Mouse (Mus musculus): ENCODE measurements around the gene Uqcrh.

Gene Uqcrh

DNA sequence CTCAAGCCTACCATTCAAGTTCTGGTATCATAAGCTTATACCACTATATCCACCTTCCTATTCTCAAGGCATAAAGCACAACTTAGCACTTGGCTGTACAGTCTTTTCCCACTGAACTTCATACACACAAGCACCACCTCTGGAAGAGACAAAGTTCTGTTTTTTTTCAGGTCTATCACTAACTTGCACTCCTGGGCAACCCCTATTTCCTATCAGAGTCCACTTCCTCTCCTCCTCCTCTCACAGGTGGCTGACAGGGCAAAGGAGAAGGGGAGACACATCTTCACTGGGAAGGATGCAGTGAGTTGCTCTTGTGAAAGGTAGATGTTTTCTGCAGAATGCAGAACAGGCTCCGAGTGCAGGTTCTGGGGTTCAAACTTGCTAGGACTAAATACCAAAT is 27.2 kb downstream of the Uqcrh start:
- Histone ChIP-seq H3K4me3 (replicated peaks; ENCODE audit: low read length) (no peak overlapping the region), H3K36me3 (ENCODE audit: insufficient read depth, low read length) (peaks cover 72% of the 10 kb centered on the region), H3K4me1 (replicated peaks; ENCODE audit: low read depth, low read length) (peaks cover 16% of the 10 kb centered on the region), H3K27me3 (ENCODE audit: insufficient read depth, low read length) (no peaks in the 10 kb centered on the region), H3K9me3 (ENCODE audit: low read length) (no peaks in the 10 kb centered on the region)
- no peak for TF ChIP-seq POU5F1 (IDR thresholded peaks at IDR 0.05; ENCODE audit: borderline replicate concordance, low read length)

DNA sequence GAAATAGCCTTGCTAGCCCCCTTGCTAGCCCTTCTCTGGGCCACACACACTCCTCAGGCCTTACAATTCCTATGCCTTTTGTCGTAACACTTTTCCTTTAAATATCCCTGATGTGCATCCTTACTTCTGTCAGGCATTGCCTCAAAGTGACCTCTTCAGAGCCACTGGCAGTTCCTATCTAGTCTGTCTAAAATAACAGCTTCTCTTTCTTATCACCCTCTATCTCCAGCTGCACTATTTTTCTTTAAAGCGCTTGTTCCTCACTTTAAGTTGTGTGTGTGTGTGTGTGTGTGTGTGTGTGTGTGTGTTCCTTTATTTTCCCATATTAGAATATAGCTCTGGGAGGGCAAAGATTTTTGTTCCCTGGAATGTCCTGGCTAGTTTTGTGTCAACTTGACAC is 28.3 kb downstream of the Uqcrh start:
- no peak overlapping the region for H3K4me3 ChIP-seq (replicated peaks; ENCODE audit: low read length)
- H3K9me3 ChIP-seq (ENCODE audit: low read length): no peaks in the 10 kb centered on the region
- H3K36me3 ChIP-seq (ENCODE audit: insufficient read depth, low read length): peaks cover 77% of the 10 kb centered on the region
- H3K4me1 ChIP-seq (replicated peaks; ENCODE audit: low read depth, low read length): peaks cover 5% of the 10 kb centered on the region
- TF ChIP-seq NANOG (IDR thresholded peaks at IDR 0.05; ENCODE audit: borderline replicate concordance, low read length) (no peak), CTCF (conservative IDR thresholded peaks at IDR 0.05; ENCODE audit: low read length) (no peak), POU5F1 (IDR thresholded peaks at IDR 0.05; ENCODE audit: borderline replicate concordance, low read length) (no peak)
- no peaks in the 10 kb centered on the region for H3K27me3 ChIP-seq (ENCODE audit: insufficient read depth, low read length)

DNA sequence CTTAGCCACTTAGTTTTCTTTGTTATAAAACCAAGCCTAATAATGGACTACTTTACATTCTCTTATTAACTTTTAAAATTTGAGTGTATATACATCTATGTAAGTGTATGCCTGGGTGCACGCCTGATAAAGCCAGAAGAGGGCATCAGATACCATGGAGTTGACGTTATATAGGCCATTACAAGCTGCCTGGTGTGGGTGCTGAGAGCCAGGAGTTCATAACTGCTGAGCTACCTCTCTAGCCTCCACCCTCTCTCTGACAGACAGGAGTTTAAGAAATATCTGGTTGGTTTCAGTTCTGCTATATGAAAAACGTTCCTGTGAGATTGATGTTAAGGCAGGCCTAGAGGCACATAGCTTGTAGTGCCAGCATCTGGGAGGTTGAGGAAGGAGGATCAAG is 32.7 kb downstream of the Uqcrh start:
- Histone ChIP-seq H3K9me3 (ENCODE audit: low read length) (no peaks in the 10 kb centered on the region), H3K36me3 (ENCODE audit: insufficient read depth, low read length) (peaks cover 64% of the 10 kb centered on the region)
- no peak for TF ChIP-seq NANOG (IDR thresholded peaks at IDR 0.05; ENCODE audit: borderline replicate concordance, low read length)

DNA sequence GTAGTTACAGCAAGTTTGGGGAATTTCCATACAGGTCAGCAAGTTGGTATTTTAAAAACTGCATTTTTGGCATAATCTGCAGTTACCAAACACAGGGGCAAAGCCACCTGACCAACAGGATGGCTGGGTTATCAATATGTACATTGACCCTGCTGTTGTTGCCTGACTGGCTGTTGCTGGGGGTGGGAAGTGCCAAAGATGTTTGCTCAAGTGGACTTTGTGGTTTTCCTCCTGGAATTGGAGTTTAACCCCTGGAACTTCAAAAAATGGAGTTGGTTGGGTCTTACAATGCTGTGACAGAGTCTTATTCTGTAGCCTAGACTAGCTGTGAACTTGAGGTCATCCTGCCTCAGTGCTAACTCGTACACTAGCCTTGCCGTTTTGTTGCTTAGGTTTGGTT is 34.4 kb downstream of the Uqcrh start:
- TF ChIP-seq CTCF (conservative IDR thresholded peaks at IDR 0.05; ENCODE audit: low read length): no peak
- TF ChIP-seq NANOG (IDR thresholded peaks at IDR 0.05; ENCODE audit: borderline replicate concordance, low read length): no peak
- Histone ChIP-seq H3K9me3 (ENCODE audit: low read length) (no peaks in the 10 kb centered on the region), H3K36me3 (ENCODE audit: insufficient read depth, low read length) (peaks cover 61% of the 10 kb centered on the region), H3K4me1 (replicated peaks; ENCODE audit: low read depth, low read length) (0 out of 2 replicates have a peak, but pooled peaks cover 3% of the 10 kb centered on the region), H3K4me3 (replicated peaks; ENCODE audit: low read length) (no peak overlapping the region), H3K27me3 (ENCODE audit: insufficient read depth, low read length) (no peaks in the 10 kb centered on the region)

More for the DNA sequence above, 32.7 kb downstream of the Uqcrh start:
- Histone ChIP-seq H3K4me1 (replicated peaks; ENCODE audit: low read depth, low read length) (no peaks in the 10 kb centered on the region), H3K4me3 (replicated peaks; ENCODE audit: low read length) (no peak overlapping the region), H3K27me3 (ENCODE audit: insufficient read depth, low read length) (no peaks in the 10 kb centered on the region)

DNA sequence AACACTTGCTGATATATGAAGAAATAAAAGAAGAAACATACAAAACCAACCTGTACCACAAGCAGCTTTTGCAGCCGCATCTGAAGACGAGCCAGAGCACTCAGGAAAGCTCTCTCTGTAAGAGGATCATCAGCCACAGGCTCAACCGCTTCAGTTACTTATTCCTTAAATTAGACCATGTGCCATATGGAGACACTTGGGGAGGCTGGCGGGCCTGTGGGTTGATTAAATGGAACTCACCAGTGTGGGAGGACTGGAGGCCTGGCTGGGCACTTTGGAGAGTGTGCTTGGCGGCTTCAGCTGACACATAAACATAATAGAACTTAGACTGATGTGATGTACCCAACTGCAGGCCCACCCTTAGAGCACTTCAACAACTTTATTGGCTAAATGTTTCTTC is 41.5 kb downstream of the Uqcrh start:
- no peak overlapping the region for H3K4me3 ChIP-seq (replicated peaks; ENCODE audit: low read length)

DNA sequence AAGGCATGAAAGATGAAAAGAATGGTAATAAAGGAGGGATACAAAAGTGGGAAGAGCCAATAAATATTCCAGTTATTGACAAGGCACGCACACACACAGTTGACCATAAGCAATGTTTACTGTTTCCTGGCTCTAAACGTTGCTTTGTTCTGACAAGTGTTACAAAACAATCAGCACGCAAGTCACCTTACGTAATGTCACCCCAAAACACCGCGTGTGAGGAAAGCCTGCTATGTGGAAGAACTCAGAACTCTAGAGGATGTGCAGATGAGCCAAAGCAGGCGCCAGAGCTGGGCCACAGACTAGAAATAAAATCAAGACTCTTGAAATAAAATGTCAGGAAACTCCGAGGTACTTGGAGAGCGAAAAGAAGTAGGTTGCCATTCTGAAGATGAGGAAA is 42.0 kb downstream of the Uqcrh start:
- Histone ChIP-seq H3K27me3 (ENCODE audit: insufficient read depth, low read length) (no peaks in the 10 kb centered on the region), H3K9me3 (ENCODE audit: low read length) (no peaks in the 10 kb centered on the region), H3K36me3 (ENCODE audit: insufficient read depth, low read length) (peaks cover 48% of the 10 kb centered on the region), H3K4me3 (replicated peaks; ENCODE audit: low read length) (no peak overlapping the region), H3K4me1 (replicated peaks; ENCODE audit: low read depth, low read length) (0 out of 2 replicates have a peak, but pooled peaks cover 3% of the 10 kb centered on the region)
- TF ChIP-seq NANOG (IDR thresholded peaks at IDR 0.05; ENCODE audit: borderline replicate concordance, low read length) (no peak), CTCF (conservative IDR thresholded peaks at IDR 0.05; ENCODE audit: low read length) (no peak), POU5F1 (IDR thresholded peaks at IDR 0.05; ENCODE audit: borderline replicate concordance, low read length) (no peak)

More for the DNA sequence above, 41.5 kb downstream of the Uqcrh start:
- TF ChIP-seq NANOG (IDR thresholded peaks at IDR 0.05; ENCODE audit: borderline replicate concordance, low read length) (no peak), POU5F1 (IDR thresholded peaks at IDR 0.05; ENCODE audit: borderline replicate concordance, low read length) (no peak), CTCF (conservative IDR thresholded peaks at IDR 0.05; ENCODE audit: low read length) (no peak)
- no peaks in the 10 kb centered on the region for H3K27me3 ChIP-seq (ENCODE audit: insufficient read depth, low read length)
- H3K4me1 ChIP-seq (replicated peaks; ENCODE audit: low read depth, low read length): 0 out of 2 replicates have a peak, but pooled peaks cover 3% of the 10 kb centered on the region
- H3K36me3 ChIP-seq (ENCODE audit: insufficient read depth, low read length): peaks cover 48% of the 10 kb centered on the region
- H3K9me3 ChIP-seq (ENCODE audit: low read length): no peaks in the 10 kb centered on the region

DNA sequence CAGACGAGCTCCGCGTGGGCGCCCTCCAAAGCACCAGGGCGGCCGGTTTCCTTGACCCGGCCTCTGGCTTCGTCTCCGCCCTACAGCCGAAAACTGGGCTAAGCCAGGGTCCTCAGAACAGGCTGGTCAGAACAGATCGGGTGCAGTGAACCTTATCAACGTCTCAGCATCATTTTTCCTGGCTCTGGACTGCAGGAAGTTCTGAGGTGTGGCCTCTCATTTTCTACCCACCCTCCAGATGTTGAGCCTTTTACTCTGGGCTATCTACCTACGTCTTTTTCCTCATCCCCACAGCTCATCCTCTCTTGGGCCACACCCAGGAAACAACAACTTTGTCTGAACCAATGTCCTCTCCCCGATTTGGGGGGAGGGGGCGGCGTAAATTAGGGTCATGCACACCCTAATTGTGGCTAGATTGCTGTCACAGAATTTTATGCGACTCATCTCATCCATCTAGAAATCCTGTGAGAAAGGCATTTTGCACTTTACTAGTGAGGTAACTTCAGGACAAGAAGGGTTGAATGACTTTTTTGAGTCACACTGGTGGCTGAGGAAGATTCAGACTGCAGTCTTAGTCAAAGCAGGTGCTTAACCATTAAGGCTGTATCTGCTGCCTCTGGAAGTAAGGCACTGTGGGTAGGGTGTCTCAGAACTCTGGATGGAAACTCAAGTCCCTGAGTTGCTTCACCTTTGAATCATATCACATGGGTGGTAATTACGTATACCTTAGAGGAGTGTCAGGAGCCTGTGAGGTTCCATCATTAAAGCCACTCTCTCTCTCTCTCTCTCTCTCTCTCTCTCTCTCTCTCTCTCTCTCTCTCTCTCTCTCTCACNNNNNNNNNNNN is 56.7 kb downstream of the Uqcrh start, which contains the start of gene Faah:
Faah (minus strand) TSS at position 25 of the 845 bp plus-strand sequence.
- peak within 1 kb of the TSS; percentile 88 for H3K4me3 ChIP-seq (replicated peaks; ENCODE audit: low read length)
- H3K4me1 ChIP-seq (replicated peaks; ENCODE audit: low read depth, low read length): peaks cover 15% of the 10 kb centered on the region
- H3K27me3 ChIP-seq (ENCODE audit: insufficient read depth, low read length): peaks cover 70% of the 10 kb centered on the region
- H3K9me3 ChIP-seq (ENCODE audit: low read length): no peaks in the 10 kb centered on the region
- H3K36me3 ChIP-seq (ENCODE audit: insufficient read depth, low read length): no peaks in the 10 kb centered on the region
- TF ChIP-seq POU5F1 (IDR thresholded peaks at IDR 0.05; ENCODE audit: borderline replicate concordance, low read length) (no peak), CTCF (conservative IDR thresholded peaks at IDR 0.05; ENCODE audit: low read length) (no peak), NANOG (IDR thresholded peaks at IDR 0.05; ENCODE audit: borderline replicate concordance, low read length) (no peak)

DNA sequence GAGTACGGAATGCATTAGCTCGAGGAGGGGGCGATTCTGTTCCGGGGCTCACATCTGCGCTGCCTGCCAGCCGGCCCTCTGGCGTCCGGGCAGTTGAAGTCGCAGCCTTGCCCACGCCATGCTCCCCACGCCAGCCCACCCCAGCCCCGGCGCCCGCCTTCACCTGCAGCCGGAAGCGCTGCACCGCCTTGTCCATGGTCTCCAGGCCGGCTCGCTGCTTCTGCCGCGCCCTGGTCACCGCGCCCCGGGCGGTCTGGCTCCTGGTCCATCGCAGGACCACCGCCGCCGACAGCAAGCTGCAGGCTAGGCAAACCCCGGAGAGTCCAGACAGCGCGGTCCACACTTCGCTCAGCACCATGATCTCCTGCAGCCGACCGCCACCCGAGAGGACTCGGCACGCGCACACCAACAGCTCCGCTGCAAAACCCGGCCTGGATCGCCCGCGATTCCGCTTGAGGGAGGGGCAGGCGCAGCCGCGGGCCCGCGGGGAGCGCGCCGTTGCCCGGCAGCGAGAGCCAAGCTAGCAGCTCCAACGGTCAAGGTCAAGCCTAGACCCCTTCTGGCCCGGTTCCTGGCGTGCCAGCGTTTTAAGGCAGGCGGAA is 57.5 kb downstream of the Uqcrh start:
- peaks cover 15% of the 10 kb centered on the region for H3K4me1 ChIP-seq (replicated peaks; ENCODE audit: low read depth, low read length)
- peak overlapping the region; percentile 88 for H3K4me3 ChIP-seq (replicated peaks; ENCODE audit: low read length)
- no peaks in the 10 kb centered on the region for H3K36me3 ChIP-seq (ENCODE audit: insufficient read depth, low read length)
- H3K9me3 ChIP-seq (ENCODE audit: low read length): no peaks in the 10 kb centered on the region
- peaks cover 69% of the 10 kb centered on the region for H3K27me3 ChIP-seq (ENCODE audit: insufficient read depth, low read length)
- no peak for TF ChIP-seq CTCF (conservative IDR thresholded peaks at IDR 0.05; ENCODE audit: low read length)
- TF ChIP-seq POU5F1 (IDR thresholded peaks at IDR 0.05; ENCODE audit: borderline replicate concordance, low read length): no peak
- TF ChIP-seq NANOG (IDR thresholded peaks at IDR 0.05; ENCODE audit: borderline replicate concordance, low read length): no peak
